Mouse (Mus musculus): ENCODE measurements around the gene 4833427G06Rik. TPM values are rescaled to one million over a fixed set of nuclear protein-coding genes. Genes with fewer than 3 reads are reported as not detected.
"Not testable (repeated sequence)": the region's sequence is repeated elsewhere in the genome, so short reads cannot be mapped to it uniquely, and the experiment has no call there.

4833427G06Rik gene
- under 1 TPM in 1 of 2 experiments, not detected in 1; 0.50 TPM for total RNA-seq (2021)

GRCm38 (mm10) chr9:51101756-51102425 lies at the start of gene 4833427G06Rik:
4833427G06Rik (minus strand) TSS chr9:51102078.
- peak; percentile 63 for DNase-seq
- intact Hi-C loops (cut with DNase I): no loop called here

GRCm38 (mm10) chr9:51147294-51147693 lies 45.4 kb upstream of the 4833427G06Rik start:
- intact Hi-C loops (cut with DNase I): loop anchor here (10.0 kb wide), 1 partner anchor 132 kb away; no protein-coding TSS in a partner anchor
- no peak for DNase-seq

GRCm38 (mm10) chr9:51146496-51146895 lies 44.6 kb upstream of the 4833427G06Rik start:
- DNase-seq: no peak
- intact Hi-C loops (cut with DNase I): loop anchor here (10.0 kb wide), 1 partner anchor 132 kb away; no protein-coding TSS in a partner anchor

- DNase-seq: no peak
- intact Hi-C loops (cut with DNase I): loop anchor here (10.0 kb wide), 1 partner anchor 129 kb away; no protein-coding TSS in a partner anchor
Observed at GRCm38 (mm10) chr9:51144218-51144617, 42.3 kb upstream of the 4833427G06Rik start.

GRCm38 (mm10) chr9:51143437-51143836 lies 41.6 kb upstream of the 4833427G06Rik start:
- intact Hi-C loops (cut with DNase I): loop anchor here (10.0 kb wide), 1 partner anchor 129 kb away; no protein-coding TSS in a partner anchor
- DNase-seq: no peak

- DNase-seq: no peak
- intact Hi-C loops (cut with DNase I): loop anchor here (10.0 kb wide), 1 partner anchor 126 kb away; no protein-coding TSS in a partner anchor
Observed at GRCm38 (mm10) chr9:51140711-51141110, 38.8 kb upstream of the 4833427G06Rik start.

GRCm38 (mm10) chr9:51139401-51139800 lies 37.5 kb upstream of the 4833427G06Rik start:
- DNase-seq; intact Hi-C loops (cut with DNase I): not testable (repeated sequence)

GRCm38 (mm10) chr9:51138301-51138700 lies 36.4 kb upstream of the 4833427G06Rik start:
- intact Hi-C loops (cut with DNase I): no loop called here
- DNase-seq: no peak

GRCm38 (mm10) chr9:51137836-51138235 lies 36.0 kb upstream of the 4833427G06Rik start:
- intact Hi-C loops (cut with DNase I): no loop called here
- DNase-seq: no peak

- no peak for DNase-seq
- intact Hi-C loops (cut with DNase I): no loop called here
Observed at GRCm38 (mm10) chr9:51137432-51137831, 35.6 kb upstream of the 4833427G06Rik start.

GRCm38 (mm10) chr9:51136985-51137384 lies 35.1 kb upstream of the 4833427G06Rik start:
- intact Hi-C loops (cut with DNase I): no loop called here
- no peak for DNase-seq

- intact Hi-C loops (cut with DNase I): no loop called here
- DNase-seq: no peak
Observed at GRCm38 (mm10) chr9:51114767-51115166, 12.9 kb upstream of the 4833427G06Rik start.

GRCm38 (mm10) chr9:51105751-51106150 lies 3.9 kb upstream of the 4833427G06Rik start:
- DNase-seq: no peak
- intact Hi-C loops (cut with DNase I): no loop called here

GRCm38 (mm10) chr9:51103808-51104514 lies 2.1 kb upstream of the 4833427G06Rik start:
- peak; percentile 72 for DNase-seq
- intact Hi-C loops (cut with DNase I): no loop called here

- DNase-seq: peak; percentile 54
- intact Hi-C loops (cut with DNase I): no loop called here
Observed at GRCm38 (mm10) chr9:51102963-51103807, 1.3 kb upstream of the 4833427G06Rik start.

- intact Hi-C loops (cut with DNase I): no loop called here
- DNase-seq: no peak
Observed at GRCm38 (mm10) chr9:51096306-51096705, 5.6 kb downstream of the 4833427G06Rik start.

- intact Hi-C loops (cut with DNase I): no loop called here
- no peak for DNase-seq
Observed at GRCm38 (mm10) chr9:51093697-51094096, 8.2 kb downstream of the 4833427G06Rik start.

- intact Hi-C loops (cut with DNase I): no loop called here
- no peak for DNase-seq
Observed at GRCm38 (mm10) chr9:51081614-51082013, 20.3 kb downstream of the 4833427G06Rik start.

GRCm38 (mm10) chr9:51076979-51077315 lies 24.9 kb downstream of the 4833427G06Rik start, which contains the start of gene Layn:
Layn (minus strand) TSS chr9:51077094.
- intact Hi-C loops (cut with DNase I): no loop called here
- DNase-seq: peak; percentile 57

- DNase-seq: peak; percentile 5
- intact Hi-C loops (cut with DNase I): no loop called here
Observed at GRCm38 (mm10) chr9:51076300-51076978, 25.4 kb downstream of the 4833427G06Rik start.

Data from left cerebral cortex, postnatal 4 days (tissue).